Mouse (Mus musculus) intestine, embryonic 16.5 days (tissue): ENCODE measurements around the gene Taf1c. TPM values are rescaled to one million over a fixed set of nuclear protein-coding genes. Genes with fewer than 3 reads are reported as not detected.
A peak's percentile ranks its signal among the peaks of the same experiment; 100 is the strongest.

Experiments used
- ATAC-seq: fragments of 200-750 bp; cut with Nextera tagmentation; 2 replicates; pipeline ENCODE4 v1.8.0; 2017; ENCODE audit warnings: moderate TSS enrichment, moderate library complexity
- H3K27ac ChIP-seq: fragments of 300-500 bp; sonication (generic); 2 replicates; pipeline ENCODE4 v1.5.1; 2014; ENCODE audit warnings: mild to moderate bottlenecking, low read length
- H3K27me3 ChIP-seq: fragments of 300-500 bp; sonication (generic); replicated peaks from 2 replicates; pipeline ENCODE4 v1.6.1; 2014; ENCODE audit warnings: low read length, control low read depth, mixed read lengths; ENCODE audit not compliant: control insufficient read depth, insufficient read depth
- H3K36me3 ChIP-seq: fragments of 300-500 bp; sonication (generic); 2 replicates; pipeline ENCODE4 v1.6.1; 2014; ENCODE audit warnings: low read length, control low read depth; ENCODE audit not compliant: control insufficient read depth, insufficient read depth
- H3K4me1 ChIP-seq: fragments of 300-500 bp; sonication (generic); 2 replicates; pipeline ENCODE4 v1.6.1; 2014; ENCODE audit warnings: low read length, control low read depth, mixed read lengths; ENCODE audit not compliant: control insufficient read depth, insufficient read depth
- H3K4me2 ChIP-seq: fragments of 300-500 bp; sonication (generic); 2 replicates; pipeline ENCODE4 v1.6.1; 2014; ENCODE audit warnings: low read depth, low read length, control low read depth
- H3K4me3 ChIP-seq: fragments of 300-500 bp; sonication (generic); 2 replicates; pipeline ENCODE4 v1.5.1; 2014; ENCODE audit warnings: mild to moderate bottlenecking, low read length
- H3K9ac ChIP-seq: fragments of 300-500 bp; sonication (generic); 2 replicates; pipeline ENCODE4 v1.6.1; 2014; ENCODE audit warnings: low read depth, low read length
- H3K9me3 ChIP-seq: fragments of 300-500 bp; sonication (generic); 2 replicates; pipeline ENCODE4 v1.6.1; 2016; ENCODE audit warnings: low read length, control low read depth; ENCODE audit not compliant: control insufficient read depth
- WGBS: fragments of 180-500 bp; shearing (Covaris S2); extraction: QIAGEN DNeasy Blood & Tissue Kit; methylation state at CpG from one replicate; pipeline ENCODE4 v1.1.7; 2014; 5-methylcytosine and 5-hydroxymethylcytosine counted together
- polyA plus RNA-seq: library from polyadenylated mRNA; unstranded; fragments of >200 nt; fragmentation: Nextera tagmentation; extraction: Ambion mirVana; gene quantifications from 2 replicates; pipeline ENCODE4 v1.2.1, GENCODE M21; 2015

The Taf1c gene
- polyA plus RNA-seq, 1 experiment from 2014 or later = 11.9 TPM

DNA sequence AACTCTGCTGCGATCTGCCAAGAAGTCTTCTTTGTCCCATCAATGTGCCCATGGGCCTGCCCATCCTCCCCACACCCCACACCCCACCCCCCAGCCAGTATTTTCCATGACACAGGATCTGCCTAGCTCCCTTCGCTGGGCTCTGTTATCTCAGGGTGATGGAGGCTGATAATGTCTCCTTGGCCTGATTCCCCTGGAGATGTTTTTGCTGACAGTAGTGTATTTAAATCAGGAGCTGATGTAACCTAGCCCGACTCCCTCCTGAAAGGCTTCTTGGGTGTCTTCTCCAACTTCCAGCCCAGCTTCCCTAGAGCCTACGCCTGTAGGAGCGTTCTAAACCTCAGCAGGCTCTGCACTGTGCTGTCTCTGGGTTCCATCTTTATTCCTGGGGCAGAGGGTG, 13.9 kb upstream of the Taf1c start:
- no peak overlapping the region for H3K4me2 ChIP-seq
- no peak for ATAC-seq
- WGBS = 54% methylated on average over 5 of the region's 5 CpGs
- H3K4me1 ChIP-seq = no peaks in the 10 kb centered on the region
- no peaks in the 10 kb centered on the region for H3K36me3 ChIP-seq
- H3K9me3 ChIP-seq = no peaks in the 10 kb centered on the region
- no peak overlapping the region for H3K27ac ChIP-seq
- H3K9ac ChIP-seq = no peak overlapping the region
- no peak overlapping the region for H3K4me3 ChIP-seq
- no peaks in the 10 kb centered on the region for H3K27me3 ChIP-seq

DNA sequence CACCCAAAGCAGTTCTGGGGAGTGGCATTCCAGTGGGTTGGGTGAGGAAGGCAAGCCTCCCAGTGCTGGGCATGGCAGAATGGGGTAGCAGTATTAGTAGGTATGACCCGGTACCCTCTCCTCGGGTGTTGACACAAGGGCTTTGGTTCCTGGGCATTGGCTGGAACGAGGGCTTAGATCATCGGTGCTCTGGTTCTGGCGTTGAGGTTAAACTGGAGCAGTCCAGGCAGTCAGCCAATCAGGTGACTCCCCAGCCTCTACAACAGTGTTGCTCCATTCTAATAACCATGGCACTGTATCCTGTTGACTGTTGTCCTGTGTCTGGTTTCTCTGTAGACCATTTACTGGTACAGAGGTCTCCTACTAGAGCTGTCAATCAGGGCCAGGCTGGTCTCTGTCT, 12.6 kb upstream of the Taf1c start:
- H3K36me3 ChIP-seq = no peaks in the 10 kb centered on the region
- H3K27me3 ChIP-seq = no peaks in the 10 kb centered on the region
- no peak overlapping the region for H3K4me3 ChIP-seq
- WGBS = 77% methylated on average over 5 of the region's 5 CpGs
- no peaks in the 10 kb centered on the region for H3K4me1 ChIP-seq
- no peak for ATAC-seq
- no peak overlapping the region for H3K27ac ChIP-seq
- no peaks in the 10 kb centered on the region for H3K9me3 ChIP-seq
- no peak overlapping the region for H3K9ac ChIP-seq
- no peak overlapping the region for H3K4me2 ChIP-seq

DNA sequence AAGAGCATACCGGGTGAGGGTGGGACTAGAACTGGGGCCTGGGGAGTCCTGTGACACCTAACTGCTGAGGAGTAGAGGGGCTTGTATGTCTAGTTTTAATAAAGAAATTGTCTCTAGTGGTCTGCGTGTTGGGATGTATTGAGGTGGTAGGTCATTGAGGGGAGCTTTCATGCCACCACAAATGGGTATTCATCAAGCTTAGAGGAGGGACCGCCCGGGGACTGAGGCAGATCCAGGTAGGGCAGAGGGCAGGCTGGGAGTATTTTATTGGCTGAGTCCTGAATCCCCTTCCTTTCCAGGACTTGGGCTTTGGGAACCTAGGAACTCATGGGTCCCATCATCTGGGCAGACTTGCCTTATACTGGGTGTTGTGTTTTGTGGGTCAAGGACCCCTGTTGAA, 11.8 kb upstream of the Taf1c start:
- no peaks in the 10 kb centered on the region for H3K9me3 ChIP-seq
- H3K27me3 ChIP-seq = no peaks in the 10 kb centered on the region
- no peak overlapping the region for H3K27ac ChIP-seq
- WGBS = 94% methylated on average over 4 of the region's 4 CpGs
- H3K4me2 ChIP-seq = no peak overlapping the region
- H3K4me1 ChIP-seq = no peaks in the 10 kb centered on the region
- no peak for ATAC-seq
- H3K4me3 ChIP-seq = no peak overlapping the region
- no peak overlapping the region for H3K9ac ChIP-seq
- no peaks in the 10 kb centered on the region for H3K36me3 ChIP-seq

DNA sequence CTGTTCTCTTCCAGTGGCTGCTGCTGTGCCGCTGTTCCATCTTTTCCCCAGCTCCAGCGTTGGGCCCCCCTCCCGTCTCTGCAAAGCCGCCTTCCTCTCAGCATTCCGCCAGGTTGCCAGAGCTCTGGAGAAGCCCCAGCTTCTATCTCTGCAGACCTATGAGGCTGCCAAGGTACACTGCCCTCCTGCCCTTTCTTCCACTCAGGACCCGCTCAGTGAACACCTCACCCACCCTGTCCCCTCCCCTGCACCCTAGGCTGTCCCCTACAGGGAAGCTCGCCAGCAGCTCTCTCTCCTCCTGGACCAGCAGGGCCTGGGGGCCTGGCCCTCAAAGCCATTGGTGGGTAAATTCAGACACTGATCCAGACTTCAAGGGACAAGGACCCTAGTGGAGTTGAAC, 11.3 kb upstream of the Taf1c start:
- H3K9me3 ChIP-seq = no peaks in the 10 kb centered on the region
- H3K9ac ChIP-seq = no peak overlapping the region
- H3K4me3 ChIP-seq = no peak overlapping the region
- ATAC-seq = no peak
- H3K4me2 ChIP-seq = no peak overlapping the region
- H3K27me3 ChIP-seq = no peaks in the 10 kb centered on the region
- no peaks in the 10 kb centered on the region for H3K36me3 ChIP-seq
- no peak overlapping the region for H3K27ac ChIP-seq
- no peaks in the 10 kb centered on the region for H3K4me1 ChIP-seq
- WGBS = 72% methylated on average over 7 of the region's 7 CpGs

DNA sequence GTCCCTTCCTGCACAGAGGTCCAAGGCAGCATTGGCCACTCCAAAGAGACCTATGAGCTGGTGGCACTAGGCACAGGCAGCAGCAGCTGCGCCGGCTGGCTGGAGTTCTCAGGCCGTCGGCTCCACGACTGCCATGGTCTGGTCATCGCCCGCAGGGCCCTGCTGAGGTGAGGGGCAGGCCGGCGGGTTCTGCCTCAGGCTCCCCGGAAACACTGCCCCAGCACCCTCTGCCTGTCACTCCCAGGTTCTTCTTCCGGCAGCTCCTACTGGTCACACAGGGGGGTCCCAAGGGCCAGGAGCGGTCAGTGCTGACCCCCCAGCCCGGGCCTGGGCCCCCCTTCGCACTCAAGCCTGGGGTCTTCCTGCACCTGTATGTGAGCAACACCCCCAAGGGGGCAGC, 10.1 kb upstream of the Taf1c start:
- Histone ChIP-seq H3K9me3 (no peaks in the 10 kb centered on the region), H3K9ac (no peak overlapping the region), H3K27ac (no peak overlapping the region), H3K27me3 (no peaks in the 10 kb centered on the region), H3K4me1 (no peaks in the 10 kb centered on the region), H3K4me2 (no peak overlapping the region), H3K4me3 (no peak overlapping the region), H3K36me3 (no peaks in the 10 kb centered on the region)
- ATAC-seq = no peak
- WGBS = 83% methylated on average over 13 of the region's 14 CpGs

DNA sequence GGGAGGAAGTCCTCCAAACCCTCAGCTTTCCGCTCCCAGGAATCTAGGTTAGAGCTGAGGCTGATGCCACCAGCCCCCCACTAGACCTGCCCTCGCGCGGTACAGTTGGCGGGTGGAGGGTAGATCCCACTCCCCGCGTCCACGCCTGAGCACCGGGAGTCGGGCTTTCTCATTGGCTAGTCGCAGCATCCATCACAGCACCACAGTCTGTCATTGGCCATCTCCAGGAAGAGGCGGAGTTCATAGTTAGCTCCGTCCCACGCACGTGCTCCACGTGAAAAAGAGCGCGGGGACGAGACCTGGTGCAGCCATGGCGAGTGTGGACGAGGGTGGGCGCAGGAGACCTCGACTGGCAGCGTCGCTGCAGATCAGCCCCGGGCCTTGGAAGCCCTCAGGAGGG, 7.4 kb upstream of the Taf1c start, which contains the start of gene Adad2:
Adad2 (plus strand) TSS at position 277 of the 400 bp plus-strand sequence.
- Histone ChIP-seq H3K4me3 (no peak within 1 kb of the TSS), H3K9ac (no peak within 1 kb of the TSS), H3K4me1 (no peaks in the 10 kb centered on the region), H3K9me3 (0 out of 2 replicates have a peak, but pooled peaks cover 10% of the 10 kb centered on the region), H3K36me3 (no peaks in the 10 kb centered on the region), H3K27ac (no peak within 1 kb of the TSS), H3K27me3 (no peaks in the 10 kb centered on the region), H3K4me2 (no peak within 1 kb of the TSS)
- ATAC-seq = no peak
- WGBS = 83% methylated on average over 26 of the region's 26 CpGs

DNA sequence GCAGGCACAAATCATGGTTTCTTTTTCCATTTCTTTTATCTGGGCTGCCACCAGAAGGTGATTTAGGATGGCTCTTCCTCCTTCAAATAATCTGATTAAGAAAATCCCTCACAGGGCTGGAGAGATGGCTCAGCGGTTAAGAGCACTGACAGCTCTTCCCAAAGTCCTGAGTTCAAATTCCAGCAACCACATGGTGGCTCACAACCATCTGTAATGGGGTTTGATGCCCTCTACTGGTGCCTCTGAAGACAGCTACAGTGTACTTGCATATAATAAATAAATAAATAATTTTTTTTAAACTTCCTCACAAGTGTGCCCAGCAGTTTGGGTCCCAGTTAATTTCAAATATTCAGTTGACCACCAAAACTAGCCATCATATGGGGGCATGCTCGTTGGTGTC, 1.2 kb upstream of the Taf1c start:
- peaks cover 11% of the 10 kb centered on the region for H3K4me1 ChIP-seq
- H3K4me2 ChIP-seq = no peak overlapping the region
- 0 out of 2 replicates have a peak, but pooled peaks cover 10% of the 10 kb centered on the region for H3K9me3 ChIP-seq
- H3K9ac ChIP-seq = no peak overlapping the region
- WGBS = 87% methylated on average over 2 of the region's 2 CpGs
- no peak for ATAC-seq
- no peak overlapping the region for H3K4me3 ChIP-seq
- H3K27me3 ChIP-seq = no peaks in the 10 kb centered on the region
- no peak overlapping the region for H3K27ac ChIP-seq
- peaks cover 3% of the 10 kb centered on the region; the same call in 1 of the 2 replicates for H3K36me3 ChIP-seq

DNA sequence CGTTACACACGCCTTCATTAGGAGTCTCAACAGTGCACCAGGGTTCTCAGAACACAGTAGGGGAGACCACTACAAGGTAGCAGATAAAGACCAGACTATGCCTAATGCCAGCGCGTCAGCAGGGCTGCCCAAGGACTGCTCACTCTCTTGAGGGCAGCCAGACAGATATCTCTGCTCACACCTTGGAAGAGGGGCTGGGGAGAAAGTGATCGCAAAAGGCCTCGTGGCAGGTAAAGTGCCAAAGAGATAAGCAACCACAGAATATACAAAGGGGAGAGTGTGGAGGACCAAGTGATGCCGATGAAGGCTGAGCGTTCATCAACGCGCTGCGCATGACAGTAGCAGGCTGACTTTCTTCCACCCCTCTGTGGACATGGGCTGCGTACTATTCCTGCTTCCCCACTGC, 621 bp downstream of the Taf1c start:
- 26% methylated on average over 12 of the region's 12 CpGs for WGBS
- peak overlapping the region; percentile 83 for H3K9ac ChIP-seq
- H3K27ac ChIP-seq = no peak overlapping the region; the same call in 1 of the 2 replicates
- no peaks in the 10 kb centered on the region for H3K27me3 ChIP-seq
- peaks cover 11% of the 10 kb centered on the region for H3K4me1 ChIP-seq
- peaks cover 9% of the 10 kb centered on the region; the same call in 1 of the 2 replicates for H3K36me3 ChIP-seq
- H3K4me2 ChIP-seq = peak overlapping the region; percentile 81
- ATAC-seq = peak; percentile 37; the same call in 1 of the 2 replicates
- peak overlapping the region; percentile 71 for H3K4me3 ChIP-seq
- H3K9me3 ChIP-seq = 0 out of 2 replicates have a peak, but pooled peaks cover 6% of the 10 kb centered on the region

DNA sequence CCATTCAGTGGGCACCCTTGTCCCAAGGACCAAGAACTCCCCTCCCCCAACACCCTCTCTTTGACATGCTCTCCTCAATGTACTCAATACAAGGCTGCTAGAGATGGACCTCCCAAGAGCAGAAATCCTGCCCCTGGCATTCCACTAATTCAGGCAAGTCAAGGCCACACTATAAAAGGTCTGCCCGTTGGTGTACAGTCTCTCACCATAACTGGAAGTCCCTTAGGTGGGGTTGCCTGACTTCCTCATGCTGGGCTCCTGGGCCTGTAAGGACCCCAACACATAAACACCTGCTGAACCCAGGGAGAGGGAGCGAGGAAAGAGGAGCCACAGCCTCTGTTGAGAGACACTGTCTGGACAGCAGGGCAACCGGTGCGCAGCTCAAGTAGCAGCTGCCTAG, 1.3 kb downstream of the Taf1c start:
- H3K36me3 ChIP-seq = peaks cover 15% of the 10 kb centered on the region; the same call in 1 of the 2 replicates
- peak overlapping the region; percentile 71 for H3K4me3 ChIP-seq
- no peak for ATAC-seq
- peaks cover 11% of the 10 kb centered on the region for H3K4me1 ChIP-seq
- no peak overlapping the region for H3K27ac ChIP-seq
- peak overlapping the region; percentile 83 for H3K9ac ChIP-seq
- H3K9me3 ChIP-seq = 0 out of 2 replicates have a peak, but pooled peaks cover under 1% of the 10 kb centered on the region
- WGBS = 92% methylated on average over 4 of the region's 4 CpGs
- no peaks in the 10 kb centered on the region for H3K27me3 ChIP-seq
- H3K4me2 ChIP-seq = peak overlapping the region; percentile 81

DNA sequence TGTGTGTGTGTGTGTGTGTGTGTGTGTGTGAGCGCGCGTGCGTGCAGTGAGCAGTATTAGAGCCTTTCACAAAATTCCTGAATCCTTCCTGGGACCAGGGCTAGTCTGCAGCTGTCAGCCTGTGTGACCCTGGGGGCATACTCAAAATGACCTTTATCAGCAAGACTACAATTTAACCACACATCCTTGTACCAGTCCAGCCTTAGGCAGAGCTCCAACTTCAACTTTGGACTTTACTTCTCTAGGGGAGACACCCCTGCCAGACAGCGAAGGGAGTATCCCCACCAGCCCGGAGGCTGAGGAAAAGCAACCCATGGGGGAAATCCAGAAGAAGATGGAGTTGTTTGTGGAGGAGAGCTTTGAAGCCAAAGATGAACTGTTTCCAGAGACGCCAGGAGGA, 13.6 kb downstream of the Taf1c start:
- Histone ChIP-seq H3K9ac (no peak overlapping the region), H3K4me3 (no peak overlapping the region), H3K27ac (peak overlapping the region; percentile 17), H3K36me3 (no peaks in the 10 kb centered on the region), H3K4me2 (no peak overlapping the region), H3K4me1 (peaks cover 11% of the 10 kb centered on the region), H3K27me3 (no peaks in the 10 kb centered on the region), H3K9me3 (no peaks in the 10 kb centered on the region)
- peak; percentile 12; the same call in 1 of the 2 replicates for ATAC-seq
- WGBS = 78% methylated on average over 7 of the region's 7 CpGs
